Mouse (Mus musculus) left cerebral cortex, adult 8-10 months (tissue): ENCODE data around the gene Nostrin. TPM values are rescaled to one million over a fixed set of nuclear protein-coding genes. Genes with fewer than 3 reads are reported as not detected.

Source experiments
- DNase-seq, 2 experiments: peaks; one replicate each; pipeline ENCODE4 v3.0.0; 2022; ENCODE audit warnings: low spot score in 2 of 2
- total RNA-seq, 4 experiments: library from RNA; stranded (reverse); gene quantifications; 2 replicates each; pipeline ENCODE4 v1.2.4; 2022

Nostrin gene
- total RNA-seq, 4 experiments from 2014 or later = 4.1 to 4.5 (median 4.3) TPM

DNA sequence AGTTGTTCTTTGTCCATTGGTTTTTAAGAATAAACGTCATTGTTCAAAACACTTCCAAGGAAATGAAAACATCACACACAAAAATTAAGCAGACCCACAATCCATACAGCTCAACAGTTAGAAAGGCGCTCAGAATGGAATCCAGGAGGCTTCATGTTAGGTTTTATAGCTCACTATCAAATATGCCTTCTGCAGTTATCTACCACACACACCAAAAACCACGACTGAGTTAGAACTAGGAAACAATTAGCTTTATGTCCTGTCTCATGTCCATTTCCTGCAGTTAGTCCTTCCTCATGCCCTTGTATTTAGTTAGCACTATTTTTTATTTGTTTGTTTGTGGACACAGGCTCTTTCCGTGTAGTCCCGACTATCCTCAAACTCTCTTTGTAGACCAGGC lies 55.5 kb downstream of the Nostrin start:
- DNase-seq = no peak

DNA sequence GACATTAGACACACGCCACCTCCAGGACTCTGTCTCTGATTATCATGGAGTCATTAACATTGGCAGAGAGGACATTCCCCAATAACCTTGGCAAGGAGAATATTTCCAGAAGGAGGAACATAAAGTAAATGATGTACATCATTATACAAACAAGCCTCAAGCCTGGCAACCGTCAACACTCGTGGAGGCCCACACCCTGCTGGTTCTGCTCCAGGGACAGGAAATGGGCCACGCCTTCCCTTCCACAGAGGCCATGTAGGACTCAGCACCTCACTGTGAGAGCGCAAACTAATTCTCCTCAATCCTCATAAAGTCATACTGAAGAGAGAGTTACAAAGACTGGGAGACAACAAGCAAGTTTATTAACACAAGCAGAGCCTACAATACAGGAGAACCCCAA lies 58.0 kb downstream of the Nostrin start:
- DNase-seq = no peak

DNA sequence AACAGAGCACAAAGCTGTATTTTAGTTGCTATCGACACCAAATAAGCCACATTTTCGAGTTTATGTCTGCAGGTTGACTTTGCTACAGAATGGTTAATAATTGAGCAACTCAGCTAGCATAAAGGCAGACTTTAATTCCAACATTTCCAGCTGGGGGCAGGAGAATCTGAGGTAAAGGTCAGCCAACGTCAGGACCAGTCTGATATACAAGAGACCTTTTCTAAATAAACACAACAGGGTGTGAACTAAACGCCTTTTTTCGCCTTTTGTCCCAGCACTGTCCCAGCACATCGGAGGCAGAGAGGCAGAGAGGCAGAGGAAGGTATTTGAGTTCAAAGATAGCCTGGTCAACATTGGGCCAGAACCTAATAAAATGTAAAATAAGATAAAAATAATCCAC lies 69.6 kb downstream of the Nostrin start:
- DNase-seq = no peak

DNA sequence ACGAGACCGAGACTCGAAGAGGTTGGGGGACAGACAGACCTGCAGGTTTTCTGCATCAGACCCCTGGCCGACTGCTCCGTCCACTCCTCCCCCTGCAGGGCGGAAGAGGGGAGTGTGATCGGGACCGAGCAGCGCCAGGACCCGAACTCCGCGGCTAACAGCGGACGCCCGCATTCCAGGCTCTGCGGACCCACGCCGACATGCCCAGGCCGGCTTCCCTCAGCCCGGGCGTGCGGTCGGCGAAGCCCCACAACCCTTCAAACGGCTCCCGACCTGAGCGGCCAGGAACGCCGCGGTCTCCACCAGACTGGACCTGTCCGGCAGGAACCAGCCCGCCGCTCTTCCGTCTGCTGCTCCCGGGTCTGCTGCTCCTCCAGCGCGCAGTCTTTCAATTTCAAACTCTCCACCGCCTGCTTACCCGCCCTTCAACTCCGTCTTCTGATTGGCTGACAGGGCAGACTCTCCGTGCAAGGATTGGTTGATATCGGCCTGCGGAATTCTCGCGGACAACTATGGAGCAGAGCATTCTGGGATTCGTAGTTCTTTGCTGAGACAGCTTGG lies 70.3 kb downstream of the Nostrin start, which contains the start of gene Spc25:
Gene Spc25, minus strand, starts transcription at position 404 of the 561 bp plus-strand sequence.
- peak; percentile 64 to 89 for DNase-seq

DNA sequence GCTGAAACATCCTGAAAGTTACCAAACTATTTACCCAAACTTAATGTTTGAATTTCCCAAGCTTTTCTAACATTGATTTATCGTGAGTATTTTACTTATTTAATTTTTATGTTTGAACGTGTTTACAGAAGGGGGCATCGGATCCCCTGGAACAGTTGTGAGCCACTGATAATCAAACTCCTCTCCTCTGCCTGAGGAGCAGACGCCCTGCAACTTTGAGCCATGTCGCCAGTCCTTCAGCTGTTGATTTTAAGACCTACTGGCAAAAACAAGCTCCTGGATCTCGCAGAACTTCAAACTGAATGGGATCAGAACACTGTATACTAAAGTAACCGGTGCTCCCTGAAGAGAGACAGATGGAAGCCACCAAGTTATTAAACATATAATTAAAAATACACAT lies 70.9 kb downstream of the Nostrin start:
- DNase-seq = no peak

DNA sequence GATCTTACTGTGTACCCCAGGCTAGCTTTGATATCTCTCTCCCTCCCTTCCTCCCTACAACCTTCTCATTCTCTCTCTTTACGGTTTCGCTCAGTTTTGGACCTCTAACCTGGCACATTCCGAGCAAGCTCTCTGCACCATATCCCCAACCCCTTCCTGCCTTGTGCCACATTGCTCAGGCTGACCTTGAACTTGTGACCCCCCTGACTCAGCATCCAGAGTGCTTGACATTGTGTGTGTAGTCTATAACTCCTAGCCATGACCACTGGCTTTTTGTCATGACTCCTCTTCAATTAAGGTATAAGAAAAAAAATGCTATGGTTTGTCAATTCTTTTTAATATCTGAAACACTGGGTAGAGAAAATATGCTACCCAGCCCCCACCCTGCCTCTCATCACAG lies 74.1 kb downstream of the Nostrin start:
- DNase-seq = no peak

DNA sequence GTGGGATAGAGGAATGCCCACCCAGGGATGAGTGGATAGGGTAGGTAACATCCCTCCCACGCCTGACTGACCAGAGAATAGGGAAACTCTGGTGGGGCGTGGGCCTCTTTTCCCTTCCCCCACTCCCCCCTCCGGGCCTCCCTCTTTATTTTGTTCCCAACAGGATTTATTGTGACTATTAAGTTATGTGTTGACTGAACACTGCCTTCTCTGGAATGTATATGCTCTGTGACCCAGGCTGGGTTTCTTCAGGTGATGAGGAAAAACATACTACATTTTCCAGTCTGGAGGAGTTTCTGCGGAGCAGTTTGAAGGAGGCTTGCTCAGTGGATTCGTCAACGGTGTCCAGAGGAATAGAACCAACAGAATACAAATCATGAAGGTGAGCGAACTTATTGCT lies 75.2 kb downstream of the Nostrin start, which contains the start of gene G6pc2:
Gene G6pc2, plus strand, starts transcription at position 301 of the 400 bp plus-strand sequence.
- DNase-seq = no peak

DNA sequence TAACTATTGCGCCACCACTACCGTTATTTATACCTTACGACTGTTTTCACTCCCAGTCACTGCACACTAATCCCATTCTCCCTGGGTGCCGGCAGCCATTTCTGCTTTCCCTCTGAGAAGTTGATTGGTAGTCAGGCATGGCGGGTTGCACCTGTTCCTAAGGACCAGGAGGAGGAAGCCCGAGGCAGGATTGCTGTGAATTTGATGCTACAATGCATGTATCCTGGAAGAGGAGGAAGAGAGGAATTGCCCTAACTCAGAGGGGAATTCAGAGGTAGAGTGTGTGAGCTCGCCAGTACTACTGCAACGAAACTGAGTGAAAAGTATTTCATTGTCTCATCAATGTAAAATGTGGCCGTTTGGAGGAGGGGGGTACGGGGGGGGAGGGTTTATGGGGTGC lies 77.1 kb downstream of the Nostrin start:
- DNase-seq = no peak

DNA sequence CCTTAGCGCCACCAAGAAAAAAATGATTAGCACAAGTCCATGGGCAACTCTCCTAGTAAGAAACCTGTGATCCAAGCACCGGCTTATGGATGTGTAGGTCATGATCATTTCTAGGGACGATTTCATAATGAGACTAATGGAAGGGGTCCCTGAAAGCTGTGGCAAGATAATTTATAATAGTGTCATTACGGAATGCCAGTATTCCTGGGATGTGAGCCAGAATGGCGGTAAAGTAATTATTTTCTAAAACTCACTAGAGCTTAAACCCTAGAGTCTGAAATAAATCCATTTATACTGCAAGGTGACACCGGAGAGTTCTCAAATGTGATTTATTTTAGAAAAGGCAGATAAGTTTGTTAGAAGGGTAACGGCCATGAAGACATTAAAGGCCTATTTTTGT lies 79.6 kb downstream of the Nostrin start:
- DNase-seq = no peak

DNA sequence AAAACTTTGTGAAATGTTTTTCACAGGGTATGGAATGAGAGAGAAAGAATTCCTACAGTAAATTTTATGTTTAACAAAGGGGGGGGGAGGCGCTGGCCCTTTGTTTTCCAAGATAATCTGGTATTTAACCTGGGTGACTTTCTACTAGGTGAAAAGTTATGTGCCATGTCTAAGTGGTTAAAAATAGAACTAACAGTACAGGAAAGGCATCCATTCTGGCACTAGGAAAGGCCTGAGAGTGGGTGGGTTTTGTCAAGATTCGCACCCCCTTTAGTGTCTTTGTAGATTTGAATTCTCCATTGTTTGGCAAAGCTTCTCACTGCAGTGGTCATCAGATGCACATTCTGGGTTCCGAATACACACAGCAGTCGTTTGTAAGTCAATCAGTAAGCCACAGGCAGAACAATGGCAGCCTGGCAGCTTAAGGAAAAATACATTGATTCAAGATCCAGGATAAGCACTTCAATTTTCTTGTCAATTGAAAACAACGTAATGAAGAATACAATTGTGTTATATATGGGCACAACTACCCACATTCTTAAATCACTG lies 86.3 kb downstream of the Nostrin start:
- DNase-seq = no peak

DNA sequence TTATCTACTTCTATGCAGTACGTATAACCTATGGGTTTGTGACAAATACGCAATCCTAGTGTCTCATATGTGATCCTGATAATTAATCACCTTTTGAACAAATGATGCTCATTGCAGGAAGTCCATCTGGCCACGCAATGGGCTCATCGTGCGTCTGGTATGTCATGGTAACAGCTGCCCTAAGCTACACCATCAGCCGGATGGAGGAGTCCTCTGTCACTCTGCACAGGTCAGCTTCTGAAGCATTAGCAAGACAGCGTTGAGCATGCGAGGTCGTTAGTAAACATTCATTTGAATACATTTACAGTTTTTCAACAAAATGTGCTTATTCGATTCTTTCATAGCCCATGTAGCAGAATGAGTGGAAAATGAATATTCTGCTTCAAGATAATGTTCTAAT lies 87.2 kb downstream of the Nostrin start:
- no peak for DNase-seq

DNA sequence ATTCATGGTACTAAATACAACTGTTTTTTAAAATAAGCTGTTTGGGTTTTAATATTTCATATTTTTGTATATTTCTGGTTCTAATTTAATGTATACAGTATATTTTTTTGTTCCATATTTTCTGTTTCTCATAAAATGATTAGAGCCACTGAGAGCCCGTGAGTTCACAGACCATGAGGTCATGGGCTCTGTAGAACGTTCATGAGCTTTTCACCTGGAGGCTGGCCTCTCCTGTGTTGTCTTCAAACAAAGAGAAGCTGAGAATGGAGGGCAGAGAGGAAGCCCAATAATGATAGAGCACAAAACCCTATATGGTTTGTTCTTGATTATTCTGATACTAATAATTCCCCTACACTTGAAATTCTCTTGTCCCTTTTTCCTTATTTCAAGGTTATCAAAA lies 89.1 kb downstream of the Nostrin start:
- no peak for DNase-seq

DNA sequence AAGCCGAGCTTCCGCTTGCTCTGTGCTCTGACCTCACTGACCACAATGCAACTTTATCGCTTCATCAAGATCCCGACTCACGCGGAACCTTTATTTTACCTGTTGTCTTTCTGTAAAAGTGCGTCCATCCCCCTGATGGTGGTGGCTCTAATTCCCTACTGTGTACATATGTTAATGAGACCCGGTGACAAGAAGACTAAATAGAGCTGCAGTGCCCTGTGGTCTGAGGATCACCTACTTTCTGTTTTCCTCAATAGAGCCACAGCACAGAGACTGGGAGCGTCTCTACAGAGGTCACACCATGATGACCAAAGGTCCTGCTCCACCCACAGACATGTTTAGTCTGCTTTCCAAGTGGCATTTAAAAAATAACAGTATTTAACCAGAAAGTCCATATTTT lies 91.3 kb downstream of the Nostrin start:
- no peak for DNase-seq

DNA sequence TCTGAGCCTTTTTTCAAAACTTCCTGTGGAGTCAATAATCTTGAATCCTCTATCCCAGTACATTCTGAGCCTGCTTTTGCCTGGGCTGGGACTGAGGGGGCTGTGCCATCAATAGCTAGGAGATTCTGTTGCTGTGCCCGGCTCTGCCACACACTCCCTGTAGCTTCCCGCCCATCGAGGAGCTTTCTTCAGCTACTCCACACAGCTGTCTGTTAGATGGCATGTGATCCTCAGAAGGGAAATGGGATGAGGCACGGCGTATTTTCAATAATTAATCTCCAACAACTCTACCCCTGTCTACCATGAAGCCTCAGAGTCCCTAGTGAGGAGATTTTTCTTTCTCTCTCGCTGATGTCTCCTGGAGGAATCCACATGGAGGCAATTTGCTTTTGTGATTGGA lies 93.0 kb downstream of the Nostrin start:
- DNase-seq = no peak

DNA sequence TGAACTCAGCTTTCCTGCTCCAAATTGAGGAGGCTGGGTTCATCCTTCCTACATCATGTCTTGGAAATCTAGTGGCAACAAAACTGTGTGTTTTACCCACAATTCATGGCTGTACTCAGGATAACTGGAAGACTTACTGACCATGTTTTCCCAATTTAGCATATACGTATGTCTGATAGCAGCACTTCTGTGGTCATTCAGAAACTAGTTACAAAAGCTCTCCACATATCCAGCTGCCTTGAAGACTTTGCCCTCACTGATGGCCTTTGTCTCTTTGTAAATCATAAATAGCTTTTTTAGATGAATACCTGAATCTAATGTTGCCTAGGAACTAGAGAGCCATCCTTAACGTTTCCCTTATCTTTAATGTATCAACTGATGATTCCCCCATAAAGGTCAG lies 94.5 kb downstream of the Nostrin start:
- DNase-seq = no peak

DNA sequence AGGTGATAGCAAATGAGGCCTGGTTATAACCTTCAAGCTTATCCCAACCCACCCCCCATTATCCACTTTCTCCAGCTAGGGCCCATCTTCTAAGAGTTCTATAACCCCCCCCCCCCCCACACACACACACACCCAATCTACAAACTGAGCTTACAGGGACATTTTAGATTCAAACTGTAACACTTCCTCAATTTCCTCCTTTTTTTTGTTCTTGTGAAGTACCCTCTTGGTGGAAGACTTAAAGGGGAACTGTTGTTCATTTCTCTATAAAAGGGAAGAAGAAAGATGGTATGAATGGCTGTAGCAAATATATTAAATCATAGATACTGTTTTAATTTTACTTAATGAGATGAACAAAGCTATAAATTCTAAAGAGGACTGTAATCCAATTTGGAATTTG lies 96.5 kb downstream of the Nostrin start:
- no peak for DNase-seq

DNA sequence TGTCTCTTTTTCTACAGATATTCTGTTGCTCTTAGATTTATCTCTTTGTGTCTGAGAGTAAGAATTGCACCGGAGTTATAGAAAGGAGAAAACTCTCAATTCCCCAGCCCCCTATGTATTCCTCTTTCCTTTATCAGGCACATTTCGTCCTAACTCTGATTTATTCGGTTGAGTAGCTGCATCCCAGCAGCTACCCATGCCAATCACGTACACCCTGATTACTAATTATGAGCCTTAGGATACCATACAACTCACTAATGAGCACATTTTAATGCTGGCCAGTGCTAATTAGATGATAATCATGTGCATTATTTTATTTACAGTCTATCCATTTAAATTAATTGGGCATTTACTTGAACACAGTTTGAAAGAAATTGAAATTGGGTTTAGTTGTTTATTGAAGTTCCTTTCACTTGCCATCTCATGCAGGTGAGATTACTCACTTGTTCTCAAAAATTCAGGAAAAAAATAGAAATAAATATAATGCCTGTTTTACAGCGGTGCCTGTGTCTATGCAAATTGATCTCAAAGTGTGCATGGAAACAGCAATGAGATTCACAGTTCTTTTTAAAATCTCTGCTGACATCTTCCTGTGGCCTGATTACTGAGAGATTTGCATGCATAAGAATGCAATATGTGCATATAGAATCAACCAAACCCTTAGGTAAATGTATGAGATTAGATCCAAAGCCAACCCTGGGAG lies 99.5 kb downstream of the Nostrin start:
- no peak for DNase-seq

Other genes starting within 250 kb of the Nostrin start
- gene Spc25, start 70.4 kb downstream of the Nostrin start, total RNA-seq = 1 to 10 TPM in 1 of 4 experiments, under 1 TPM in 3; 0.56 to 2.6 (median 0.74) TPM
- gene G6pc2, start 75.3 kb downstream of the Nostrin start, total RNA-seq = not detected
- not detected for gene Abcb11, start 206.8 kb downstream of the Nostrin start, total RNA-seq
- gene Dhrs9, start 244.6 kb downstream of the Nostrin start, total RNA-seq = under 1 TPM in 1 of 4 experiments, not detected in 3; 0.18 TPM